Mouse (Mus musculus): ENCODE data around the gene Mfap2. TPM values are rescaled to one million over a fixed set of nuclear protein-coding genes. Genes with fewer than 3 reads are reported as not detected.
A peak's percentile ranks its signal among the peaks of the same experiment; 100 is the strongest.

Gene Mfap2
- polyA plus RNA-seq, 1 experiment from 2014 or later = 263 TPM

GRCm38 (mm10) chr4:140993846-140994245 lies 16.4 kb upstream of the Mfap2 start:
- Histone ChIP-seq H3K4me3 (ENCODE audit: low read depth, low read length) (no peak overlapping the region), H3K9ac (ENCODE audit: low read length) (no peak overlapping the region), H3K27me3 (ENCODE audit: control insufficient read depth, insufficient read depth, low read length) (no peaks in the 10 kb centered on the region), H3K4me2 (ENCODE audit: low read depth, low read length, severe bottlenecking) (no peak overlapping the region), H3K36me3 (ENCODE audit: control insufficient read depth, insufficient read depth, low read length) (no peaks in the 10 kb centered on the region; the same call in 1 of the 2 replicates), H3K4me1 (replicated peaks; ENCODE audit: control insufficient read depth, insufficient read depth, low read length) (no peaks in the 10 kb centered on the region), H3K27ac (ENCODE audit: low read depth, low read length) (no peak overlapping the region), H3K9me3 (ENCODE audit: control insufficient read depth, low read length) (no peaks in the 10 kb centered on the region)
- 87% methylated on average over 8 of the region's 8 CpGs for WGBS
- ATAC-seq (replicated peaks; ENCODE audit: low FRiP score) (no peak), DNase-seq (ENCODE audit: low spot score) (no peak)

DNA sequence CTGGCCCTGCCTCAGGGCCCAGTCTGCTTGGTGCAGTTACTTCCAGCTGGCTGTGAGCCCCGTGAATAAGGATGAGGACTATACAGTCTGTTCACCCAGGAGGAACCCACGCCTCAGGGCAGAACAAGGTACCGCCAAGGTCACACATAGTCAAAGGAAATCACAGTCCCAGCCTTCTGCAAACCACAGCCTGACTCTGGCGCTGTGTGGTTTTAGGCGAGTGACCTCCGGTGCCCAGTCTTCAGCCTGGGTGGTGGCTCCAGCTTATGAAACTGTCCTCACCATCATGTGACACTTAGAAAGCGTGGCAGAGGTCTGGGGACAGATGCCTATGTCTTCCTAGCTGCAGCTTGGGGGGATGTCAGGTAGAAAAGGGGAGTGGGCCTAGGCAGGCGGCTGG lies 14.4 kb upstream of the Mfap2 start:
- Histone ChIP-seq H3K36me3 (ENCODE audit: control insufficient read depth, insufficient read depth, low read length) (no peaks in the 10 kb centered on the region; the same call in 1 of the 2 replicates), H3K27me3 (ENCODE audit: control insufficient read depth, insufficient read depth, low read length) (no peaks in the 10 kb centered on the region), H3K4me2 (ENCODE audit: low read depth, low read length, severe bottlenecking) (no peak overlapping the region), H3K4me1 (replicated peaks; ENCODE audit: control insufficient read depth, insufficient read depth, low read length) (no peaks in the 10 kb centered on the region), H3K4me3 (ENCODE audit: low read depth, low read length) (no peak overlapping the region), H3K27ac (ENCODE audit: low read depth, low read length) (no peak overlapping the region), H3K9me3 (ENCODE audit: control insufficient read depth, low read length) (no peaks in the 10 kb centered on the region), H3K9ac (ENCODE audit: low read length) (no peak overlapping the region)
- WGBS = 89% methylated on average over 8 of the region's 8 CpGs
- no peak for DNase-seq (ENCODE audit: low spot score)
- ATAC-seq (replicated peaks; ENCODE audit: low FRiP score) = no peak

DNA sequence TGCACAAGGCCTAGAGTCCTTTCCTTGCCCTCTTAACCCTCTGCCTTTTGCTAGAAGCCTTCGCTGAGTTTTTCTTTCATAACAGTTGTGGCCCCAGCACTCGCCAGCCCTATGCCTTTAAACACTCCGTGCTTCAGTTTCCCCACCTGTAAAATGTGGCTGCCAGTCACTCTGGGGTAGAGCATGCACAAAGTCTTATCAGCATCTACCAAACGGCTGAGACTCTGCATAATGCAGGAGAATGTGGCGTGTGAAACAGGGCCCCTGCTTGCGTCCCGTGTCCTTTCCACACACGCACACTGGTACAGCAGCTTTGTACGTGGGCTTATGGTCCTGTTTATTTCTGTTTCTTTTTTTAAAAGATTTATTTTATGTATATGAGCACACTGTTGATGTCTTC lies 13.4 kb upstream of the Mfap2 start:
- H3K27ac ChIP-seq (ENCODE audit: low read depth, low read length) = no peak overlapping the region
- H3K4me1 ChIP-seq (replicated peaks; ENCODE audit: control insufficient read depth, insufficient read depth, low read length) = no peaks in the 10 kb centered on the region
- H3K9me3 ChIP-seq (ENCODE audit: control insufficient read depth, low read length) = no peaks in the 10 kb centered on the region
- no peak overlapping the region for H3K4me2 ChIP-seq (ENCODE audit: low read depth, low read length, severe bottlenecking)
- H3K9ac ChIP-seq (ENCODE audit: low read length) = no peak overlapping the region
- no peaks in the 10 kb centered on the region; the same call in 1 of the 2 replicates for H3K36me3 ChIP-seq (ENCODE audit: control insufficient read depth, insufficient read depth, low read length)
- H3K4me3 ChIP-seq (ENCODE audit: low read depth, low read length) = no peak overlapping the region
- no peak for ATAC-seq (replicated peaks; ENCODE audit: low FRiP score)
- H3K27me3 ChIP-seq (ENCODE audit: control insufficient read depth, insufficient read depth, low read length) = no peaks in the 10 kb centered on the region
- 94% methylated on average over 9 of the region's 9 CpGs for WGBS
- DNase-seq (ENCODE audit: low spot score) = no peak

- Histone ChIP-seq H3K4me3 (ENCODE audit: low read depth, low read length) (no peak overlapping the region), H3K4me1 (replicated peaks; ENCODE audit: control insufficient read depth, insufficient read depth, low read length) (0 out of 2 replicates have a peak, but pooled peaks cover 2% of the 10 kb centered on the region), H3K9me3 (ENCODE audit: control insufficient read depth, low read length) (no peaks in the 10 kb centered on the region), H3K36me3 (ENCODE audit: control insufficient read depth, insufficient read depth, low read length) (peaks cover 8% of the 10 kb centered on the region; the same call in 1 of the 2 replicates), H3K4me2 (ENCODE audit: low read depth, low read length, severe bottlenecking) (no peak overlapping the region), H3K9ac (ENCODE audit: low read length) (no peak overlapping the region), H3K27ac (ENCODE audit: low read depth, low read length) (no peak overlapping the region), H3K27me3 (ENCODE audit: control insufficient read depth, insufficient read depth, low read length) (no peaks in the 10 kb centered on the region)
- no peak for DNase-seq (ENCODE audit: low spot score)
- no peak for ATAC-seq (replicated peaks; ENCODE audit: low FRiP score)
- 77% methylated on average over 13 of the region's 13 CpGs for WGBS
These were observed 4.2 kb upstream of the Mfap2 start for GRCm38 (mm10) chr4:141005983-141006382.

GRCm38 (mm10) chr4:141008028-141008427 lies 2.2 kb upstream of the Mfap2 start:
- Histone ChIP-seq H3K4me1 (replicated peaks; ENCODE audit: control insufficient read depth, insufficient read depth, low read length) (peaks cover 13% of the 10 kb centered on the region), H3K27ac (ENCODE audit: low read depth, low read length) (no peak overlapping the region), H3K4me2 (ENCODE audit: low read depth, low read length, severe bottlenecking) (no peak overlapping the region), H3K9ac (ENCODE audit: low read length) (no peak overlapping the region), H3K9me3 (ENCODE audit: control insufficient read depth, low read length) (no peaks in the 10 kb centered on the region), H3K27me3 (ENCODE audit: control insufficient read depth, insufficient read depth, low read length) (no peaks in the 10 kb centered on the region), H3K4me3 (ENCODE audit: low read depth, low read length) (no peak overlapping the region), H3K36me3 (ENCODE audit: control insufficient read depth, insufficient read depth, low read length) (peaks cover 8% of the 10 kb centered on the region; the same call in 1 of the 2 replicates)
- WGBS = 97% methylated on average over 8 of the region's 8 CpGs
- DNase-seq (ENCODE audit: low spot score) (no peak), ATAC-seq (replicated peaks; ENCODE audit: low FRiP score) (no peak)

DNA sequence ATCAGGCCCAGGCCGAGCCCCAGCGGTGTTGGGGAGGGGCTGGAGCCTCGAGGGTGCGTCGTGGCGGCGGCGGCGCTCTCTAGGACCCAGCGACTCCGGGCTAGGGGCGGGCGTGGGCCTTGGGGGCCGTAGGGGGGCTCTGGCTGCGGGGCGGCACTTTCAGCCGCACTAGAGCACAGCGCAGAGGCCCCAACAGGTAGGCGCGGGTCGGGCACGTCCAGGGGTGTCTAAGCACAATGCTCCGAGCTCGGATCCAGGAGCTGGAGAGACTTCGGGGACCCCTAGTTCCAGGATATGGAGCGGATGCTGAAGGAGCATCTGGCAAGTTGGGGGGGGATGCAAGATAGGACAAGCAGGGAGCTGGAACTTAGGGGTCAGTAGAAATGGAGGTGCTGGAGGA lies 308 bp downstream of the Mfap2 start:
- Histone ChIP-seq H3K4me2 (ENCODE audit: low read depth, low read length, severe bottlenecking) (peak overlapping the region; percentile 80), H3K4me3 (ENCODE audit: low read depth, low read length) (peak overlapping the region; percentile 76), H3K27me3 (ENCODE audit: control insufficient read depth, insufficient read depth, low read length) (no peaks in the 10 kb centered on the region), H3K4me1 (replicated peaks; ENCODE audit: control insufficient read depth, insufficient read depth, low read length) (peaks cover 13% of the 10 kb centered on the region), H3K27ac (ENCODE audit: low read depth, low read length) (peak overlapping the region; percentile 83), H3K36me3 (ENCODE audit: control insufficient read depth, insufficient read depth, low read length) (peaks cover 8% of the 10 kb centered on the region; the same call in 1 of the 2 replicates), H3K9me3 (ENCODE audit: control insufficient read depth, low read length) (no peaks in the 10 kb centered on the region), H3K9ac (ENCODE audit: low read length) (peak overlapping the region; percentile 86)
- DNase-seq (ENCODE audit: low spot score) (peak; percentile 89), ATAC-seq (replicated peaks; ENCODE audit: low FRiP score) (peak; percentile 84)
- under 1% methylated on average over 26 of the region's 26 CpGs for WGBS

DNA sequence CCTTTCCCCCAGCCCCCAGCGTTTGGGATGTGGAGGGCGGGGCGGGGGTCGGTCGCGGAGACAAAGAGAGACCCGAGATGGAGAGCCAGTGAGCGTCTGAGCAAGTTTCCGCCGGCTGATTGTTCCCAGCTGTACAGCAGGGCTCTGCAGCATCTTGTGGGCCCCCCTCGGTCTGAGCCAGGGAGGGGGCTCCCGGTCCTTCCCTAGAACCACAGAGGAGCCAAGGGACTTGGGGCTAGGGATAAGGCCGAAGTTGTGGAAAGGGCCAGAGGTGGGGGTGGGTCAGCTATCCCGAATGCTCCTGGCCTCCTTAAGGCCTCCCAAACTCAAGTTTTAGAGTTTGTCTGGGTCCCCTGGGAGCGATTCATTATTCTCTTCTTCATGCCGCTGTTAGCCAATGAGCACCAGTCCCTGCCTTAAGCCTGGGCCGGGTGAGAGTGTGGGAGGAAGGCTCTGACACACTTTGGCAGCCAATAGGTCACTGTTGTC lies 767 bp downstream of the Mfap2 start:
- peak; percentile 50; the same call in 1 of the 2 replicates for ATAC-seq (replicated peaks; ENCODE audit: low FRiP score)
- H3K9ac ChIP-seq (ENCODE audit: low read length) = peak overlapping the region; percentile 86
- no peaks in the 10 kb centered on the region for H3K9me3 ChIP-seq (ENCODE audit: control insufficient read depth, low read length)
- H3K27ac ChIP-seq (ENCODE audit: low read depth, low read length) = peak overlapping the region; percentile 83
- peaks cover 8% of the 10 kb centered on the region; the same call in 1 of the 2 replicates for H3K36me3 ChIP-seq (ENCODE audit: control insufficient read depth, insufficient read depth, low read length)
- WGBS = under 1% methylated on average over 17 of the region's 17 CpGs
- H3K27me3 ChIP-seq (ENCODE audit: control insufficient read depth, insufficient read depth, low read length) = no peaks in the 10 kb centered on the region
- H3K4me3 ChIP-seq (ENCODE audit: low read depth, low read length) = peak overlapping the region; percentile 76
- peak; percentile 71 for DNase-seq (ENCODE audit: low spot score)
- peaks cover 13% of the 10 kb centered on the region for H3K4me1 ChIP-seq (replicated peaks; ENCODE audit: control insufficient read depth, insufficient read depth, low read length)
- H3K4me2 ChIP-seq (ENCODE audit: low read depth, low read length, severe bottlenecking) = peak overlapping the region; percentile 80

- Histone ChIP-seq H3K4me3 (ENCODE audit: low read depth, low read length) (peak overlapping the region; percentile 76), H3K9ac (ENCODE audit: low read length) (peak overlapping the region; percentile 86), H3K4me1 (replicated peaks; ENCODE audit: control insufficient read depth, insufficient read depth, low read length) (peaks cover 13% of the 10 kb centered on the region), H3K4me2 (ENCODE audit: low read depth, low read length, severe bottlenecking) (peak overlapping the region; percentile 80), H3K9me3 (ENCODE audit: control insufficient read depth, low read length) (no peaks in the 10 kb centered on the region), H3K27me3 (ENCODE audit: control insufficient read depth, insufficient read depth, low read length) (no peaks in the 10 kb centered on the region), H3K36me3 (ENCODE audit: control insufficient read depth, insufficient read depth, low read length) (peaks cover 7% of the 10 kb centered on the region; the same call in 1 of the 2 replicates), H3K27ac (ENCODE audit: low read depth, low read length) (peak overlapping the region; percentile 83)
- no peak for ATAC-seq (replicated peaks; ENCODE audit: low FRiP score)
- peak; percentile 61 for DNase-seq (ENCODE audit: low spot score)
- 49% methylated on average over 14 of the region's 14 CpGs for WGBS
These were observed 1.5 kb downstream of the Mfap2 start for GRCm38 (mm10) chr4:141011556-141012328.

Data from forebrain, embryonic 11.5 days (tissue).